Mouse (Mus musculus) neural tube, embryonic 14.5 days (tissue): ENCODE measurements around the gene Lzts2. TPM values are rescaled to one million over a fixed set of nuclear protein-coding genes. Genes with fewer than 3 reads are reported as not detected.

ENCODE experiments used
- ATAC-seq: fragments of 200-750 bp; cut with Nextera tagmentation; 2 replicates; pipeline ENCODE4 v1.8.0; 2017; ENCODE audit warnings: low read depth, mild to moderate bottlenecking, moderate TSS enrichment, moderate library complexity
- H3K27ac ChIP-seq: fragments of 300-500 bp; sonication (generic); 2 replicates; pipeline ENCODE4 v1.5.1; 2014; ENCODE audit warnings: low read depth, mild to moderate bottlenecking, control low read depth, low read length, moderate library complexity, mixed read lengths
- H3K27me3 ChIP-seq: fragments of 300-500 bp; sonication (generic); 2 replicates; pipeline ENCODE4 v1.6.1; 2014; ENCODE audit warnings: low read length; ENCODE audit not compliant: control insufficient read depth, insufficient read depth
- H3K36me3 ChIP-seq: fragments of 300-500 bp; sonication (generic); 2 replicates; pipeline ENCODE4 v1.6.1; 2014; ENCODE audit warnings: low read length, mixed read lengths; ENCODE audit not compliant: control insufficient read depth, insufficient read depth
- H3K4me1 ChIP-seq: fragments of 300-500 bp; sonication (generic); 2 replicates; pipeline ENCODE4 v1.6.1; 2014; ENCODE audit warnings: low read length; ENCODE audit not compliant: control insufficient read depth, insufficient read depth
- H3K4me2 ChIP-seq: fragments of 300-500 bp; sonication (generic); 2 replicates; pipeline ENCODE4 v1.6.1; 2014; ENCODE audit warnings: mild to moderate bottlenecking, low read depth, low read length, control low read depth
- H3K4me3 ChIP-seq: fragments of 300-500 bp; sonication (generic); 2 replicates; pipeline ENCODE4 v1.5.1; 2014; ENCODE audit warnings: low read depth, low read length, control low read depth, mixed read lengths
- H3K9ac ChIP-seq: fragments of 300-500 bp; sonication (generic); replicated peaks from 2 replicates; pipeline ENCODE4 v1.6.1; 2014; ENCODE audit warnings: low read depth, mild to moderate bottlenecking, control low read depth, low read length, mixed read lengths
- H3K9me3 ChIP-seq: fragments of 300-500 bp; sonication (generic); 2 replicates; pipeline ENCODE4 v1.6.1; 2016; ENCODE audit warnings: low read length; ENCODE audit not compliant: control insufficient read depth
- WGBS: fragments of 180-500 bp; shearing (Covaris S2); extraction: QIAGEN DNeasy Blood & Tissue Kit; methylation state at CpG from one replicate; pipeline ENCODE4 v1.1.7; 2014; 5-methylcytosine and 5-hydroxymethylcytosine counted together
- polyA plus RNA-seq: library from polyadenylated mRNA; unstranded; fragments of >200 nt; fragmentation: Nextera tagmentation; extraction: Ambion mirVana; gene quantifications from 2 replicates; pipeline ENCODE4 v1.2.1, GENCODE M21; 2014

Lzts2 gene
- polyA plus RNA-seq, 1 experiment from 2014 or later = 16.1 TPM

DNA sequence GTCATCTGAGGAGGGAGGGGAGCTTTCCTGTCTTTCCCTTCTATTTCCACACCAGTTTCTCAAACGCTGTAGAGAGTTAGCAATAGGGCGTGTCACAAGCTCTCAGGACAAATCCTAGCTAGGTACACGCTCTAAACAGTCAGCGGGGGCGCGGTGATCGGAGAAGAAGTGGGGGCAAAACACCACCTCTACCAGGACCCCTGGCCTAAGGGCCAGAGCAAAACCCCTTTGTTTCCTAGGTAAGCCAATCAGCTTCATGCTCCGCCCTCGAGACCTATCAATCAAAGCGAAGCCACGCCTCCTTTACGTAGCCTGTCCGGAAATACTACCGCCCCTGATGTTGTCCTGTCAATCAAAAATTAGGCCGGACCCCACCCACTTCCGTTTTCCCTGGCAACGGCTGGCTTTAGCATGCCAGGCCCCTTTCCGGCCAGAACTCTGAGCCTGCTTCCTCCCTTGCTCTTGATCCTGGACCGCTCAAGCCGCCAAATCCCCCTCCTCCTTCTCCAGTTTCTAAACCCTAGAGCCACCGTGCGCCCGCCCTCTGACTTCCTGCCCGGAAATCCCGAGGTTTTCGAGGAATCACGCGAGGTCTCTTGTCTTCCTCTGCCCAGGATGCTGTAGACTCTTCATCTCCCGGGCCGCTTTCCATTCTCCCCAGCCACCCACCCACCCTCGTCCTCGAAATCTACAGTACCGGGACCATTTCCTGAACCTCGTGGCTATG, 44.1 kb downstream of the Lzts2 start:
- Histone ChIP-seq H3K27ac (peak overlapping the region; percentile 97), H3K27me3 (no peaks in the 10 kb centered on the region), H3K4me2 (peak overlapping the region; percentile 57), H3K9me3 (no peaks in the 10 kb centered on the region), H3K36me3 (peaks cover 12% of the 10 kb centered on the region; the same call in 1 of the 2 replicates), H3K4me3 (peak overlapping the region; percentile 39), H3K4me1 (peaks cover 19% of the 10 kb centered on the region; the same call in 1 of the 2 replicates), H3K9ac (peak overlapping the region; percentile 63)
- under 1% methylated on average over 34 of the region's 34 CpGs for WGBS
- peak; percentile 92 for ATAC-seq

DNA sequence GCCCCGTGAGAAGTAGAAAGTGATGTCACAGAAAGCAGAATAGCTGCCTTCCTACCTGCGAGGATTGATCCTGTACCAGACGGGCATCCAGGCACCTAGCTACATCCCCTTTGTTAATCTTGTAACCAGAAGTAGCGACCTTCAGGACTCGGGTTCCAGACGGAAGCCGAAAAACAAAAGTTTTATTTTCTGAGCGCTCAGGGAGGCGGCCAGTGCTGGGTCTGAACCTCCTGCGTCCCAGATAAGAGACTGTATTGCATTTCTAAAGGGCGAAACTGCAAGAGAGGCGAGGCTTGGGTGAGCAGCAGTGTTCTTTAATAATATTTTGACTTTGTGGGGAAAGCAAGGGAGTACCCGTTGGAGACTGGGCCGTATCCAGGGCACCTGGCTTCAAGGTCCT, 44.6 kb downstream of the Lzts2 start:
- under 1% methylated on average over 14 of the region's 14 CpGs for WGBS
- Histone ChIP-seq H3K9ac (peak overlapping the region; percentile 63), H3K4me2 (peak overlapping the region; percentile 57), H3K4me3 (peak overlapping the region; percentile 39), H3K4me1 (peaks cover 19% of the 10 kb centered on the region; the same call in 1 of the 2 replicates), H3K27ac (peak overlapping the region; percentile 97), H3K9me3 (no peaks in the 10 kb centered on the region), H3K36me3 (0 out of 2 replicates have a peak, but pooled peaks cover 8% of the 10 kb centered on the region), H3K27me3 (no peaks in the 10 kb centered on the region)
- ATAC-seq = no peak; the same call in 1 of the 2 replicates

DNA sequence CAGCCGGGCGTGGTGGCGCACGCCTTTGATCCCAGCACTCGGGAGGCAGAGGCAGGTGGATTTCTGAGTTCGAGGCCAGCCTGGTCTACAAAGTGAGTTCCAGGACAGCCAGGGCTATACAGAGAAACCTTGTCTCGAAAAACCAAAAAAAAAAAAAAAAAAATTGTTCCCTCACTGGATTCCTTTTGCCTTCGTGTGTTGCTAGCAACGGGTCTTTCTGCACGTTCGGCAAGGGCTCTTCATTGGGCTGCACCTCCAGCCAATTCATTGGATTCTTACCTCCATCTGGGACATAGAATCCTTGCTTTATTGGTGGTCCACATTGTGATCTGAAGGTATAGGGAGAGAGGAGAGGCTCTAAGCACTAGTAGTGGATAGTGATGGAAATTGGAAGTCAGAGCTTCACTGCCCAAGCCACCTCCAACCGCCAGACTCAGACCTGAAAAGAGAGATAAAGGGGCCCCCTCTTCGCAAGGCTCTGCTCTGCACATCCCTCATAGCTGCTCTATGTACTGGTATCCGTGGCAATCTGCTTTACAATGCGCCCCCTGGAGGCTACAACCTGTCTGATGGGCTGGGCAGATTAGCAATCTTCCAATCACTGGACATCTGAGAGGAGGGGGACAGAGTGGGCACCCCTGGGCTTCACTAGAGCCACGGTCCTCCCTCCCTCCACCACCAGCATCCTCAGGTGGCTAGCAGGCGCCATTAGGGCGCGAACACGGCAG, 49.5 kb downstream of the Lzts2 start:
- H3K27me3 ChIP-seq = peaks cover 21% of the 10 kb centered on the region
- WGBS = 43% methylated on average over 19 of the region's 20 CpGs
- no peak overlapping the region for H3K4me3 ChIP-seq
- peak overlapping the region; percentile 11; the same call in 1 of the 2 replicates for H3K4me2 ChIP-seq
- no peaks in the 10 kb centered on the region for H3K36me3 ChIP-seq
- no peak overlapping the region for H3K27ac ChIP-seq
- H3K4me1 ChIP-seq = peaks cover 5% of the 10 kb centered on the region; the same call in 1 of the 2 replicates
- no peaks in the 10 kb centered on the region for H3K9me3 ChIP-seq
- 0 out of 2 replicates have a peak overlapping the region, but pooled peaks have one; percentile 29 for H3K9ac ChIP-seq
- peak; percentile 28; the same call in 1 of the 2 replicates for ATAC-seq

DNA sequence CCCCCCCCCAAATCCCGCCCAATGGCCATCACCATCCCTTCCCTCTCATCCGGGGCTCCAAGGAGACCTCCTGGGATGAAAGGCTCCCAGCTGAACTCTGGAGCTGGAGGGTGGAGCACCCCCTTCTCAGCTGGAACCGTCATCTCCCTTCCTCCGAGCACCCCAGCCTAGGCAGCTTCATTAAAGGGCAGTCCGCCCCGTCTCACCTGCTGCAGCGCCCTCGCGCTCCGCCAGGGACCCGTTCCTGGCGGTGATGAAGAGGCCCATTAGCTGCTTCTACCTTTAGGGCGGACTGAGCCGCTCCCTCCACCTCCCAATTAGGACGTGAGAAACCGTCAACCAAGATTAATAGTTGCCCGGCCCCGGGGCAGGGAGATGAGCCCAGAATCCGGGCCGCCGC, 51.0 kb downstream of the Lzts2 start:
- H3K4me1 ChIP-seq = no peaks in the 10 kb centered on the region
- 4% methylated on average over 21 of the region's 21 CpGs for WGBS
- no peak overlapping the region for H3K27ac ChIP-seq
- H3K9me3 ChIP-seq = no peaks in the 10 kb centered on the region
- H3K27me3 ChIP-seq = peaks cover 21% of the 10 kb centered on the region
- H3K4me2 ChIP-seq = no peak overlapping the region
- no peak overlapping the region for H3K4me3 ChIP-seq
- no peak for ATAC-seq
- no peak overlapping the region for H3K9ac ChIP-seq
- no peaks in the 10 kb centered on the region for H3K36me3 ChIP-seq

DNA sequence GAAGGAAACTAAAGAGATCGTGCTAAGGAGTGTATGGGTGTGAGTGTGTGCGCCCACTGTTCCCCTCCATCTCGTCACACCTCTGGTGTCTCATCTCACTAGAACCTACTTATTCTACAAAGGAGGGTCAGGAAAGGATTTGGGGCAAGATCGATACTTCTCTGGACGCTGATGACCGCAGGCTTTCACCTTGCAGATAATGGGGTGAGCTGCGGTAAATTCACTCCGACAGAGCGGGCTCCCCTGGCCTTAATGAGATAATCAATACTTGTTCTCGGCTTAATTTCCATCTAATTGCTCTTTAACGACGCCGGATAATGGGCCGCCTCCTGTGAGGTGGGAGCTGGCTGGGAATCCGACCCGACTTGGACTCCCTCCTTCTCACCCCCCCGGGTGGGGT, 53.0 kb downstream of the Lzts2 start:
- H3K27me3 ChIP-seq = peaks cover 21% of the 10 kb centered on the region
- H3K9ac ChIP-seq = no peak overlapping the region
- H3K4me3 ChIP-seq = no peak overlapping the region
- no peak overlapping the region for H3K4me2 ChIP-seq
- 12% methylated on average over 17 of the region's 17 CpGs for WGBS
- H3K9me3 ChIP-seq = no peaks in the 10 kb centered on the region
- no peak for ATAC-seq
- no peaks in the 10 kb centered on the region for H3K36me3 ChIP-seq
- no peaks in the 10 kb centered on the region for H3K4me1 ChIP-seq
- H3K27ac ChIP-seq = no peak overlapping the region

DNA sequence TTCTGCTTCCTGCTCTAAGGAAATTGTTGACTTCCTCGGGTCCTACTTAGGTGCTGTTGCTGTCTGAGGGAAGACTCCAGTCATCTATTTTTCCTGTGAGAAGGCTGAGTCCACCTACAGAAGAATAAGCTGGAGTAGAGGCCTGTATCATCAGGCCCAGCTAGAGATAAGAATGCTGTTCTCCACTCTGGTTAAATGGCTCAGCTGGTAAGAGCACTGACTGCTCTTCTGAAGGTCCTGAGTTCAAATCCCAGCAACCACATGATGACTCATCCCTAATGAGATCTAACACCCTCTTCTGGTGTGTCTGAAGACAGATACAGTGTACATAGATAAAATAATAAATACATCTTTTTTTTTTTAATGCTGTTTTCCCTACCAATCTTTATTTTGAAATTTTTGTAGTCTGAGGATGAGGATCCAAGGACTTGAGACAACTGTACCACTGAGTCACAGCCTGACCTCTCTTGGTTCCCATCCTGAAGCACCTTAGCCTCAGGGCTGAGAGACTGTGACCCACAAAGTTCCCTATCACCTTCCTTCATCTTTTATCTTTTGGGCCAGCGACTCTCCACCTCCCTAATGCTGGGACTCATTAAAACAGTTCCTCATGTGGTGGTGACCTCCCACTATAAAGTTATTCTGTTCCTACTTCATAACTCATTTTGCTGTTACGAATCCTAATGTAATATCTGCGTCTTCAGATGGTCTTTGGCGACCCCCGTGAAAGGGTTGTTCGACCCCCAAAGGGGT, 53.7 kb downstream of the Lzts2 start:
- 78% methylated on average over 7 of the region's 7 CpGs for WGBS
- H3K4me1 ChIP-seq = no peaks in the 10 kb centered on the region
- no peak overlapping the region for H3K4me2 ChIP-seq
- no peak for ATAC-seq
- no peak overlapping the region for H3K27ac ChIP-seq
- no peak overlapping the region for H3K4me3 ChIP-seq
- no peaks in the 10 kb centered on the region for H3K36me3 ChIP-seq
- no peak overlapping the region for H3K9ac ChIP-seq
- no peaks in the 10 kb centered on the region for H3K9me3 ChIP-seq
- peaks cover 21% of the 10 kb centered on the region for H3K27me3 ChIP-seq

DNA sequence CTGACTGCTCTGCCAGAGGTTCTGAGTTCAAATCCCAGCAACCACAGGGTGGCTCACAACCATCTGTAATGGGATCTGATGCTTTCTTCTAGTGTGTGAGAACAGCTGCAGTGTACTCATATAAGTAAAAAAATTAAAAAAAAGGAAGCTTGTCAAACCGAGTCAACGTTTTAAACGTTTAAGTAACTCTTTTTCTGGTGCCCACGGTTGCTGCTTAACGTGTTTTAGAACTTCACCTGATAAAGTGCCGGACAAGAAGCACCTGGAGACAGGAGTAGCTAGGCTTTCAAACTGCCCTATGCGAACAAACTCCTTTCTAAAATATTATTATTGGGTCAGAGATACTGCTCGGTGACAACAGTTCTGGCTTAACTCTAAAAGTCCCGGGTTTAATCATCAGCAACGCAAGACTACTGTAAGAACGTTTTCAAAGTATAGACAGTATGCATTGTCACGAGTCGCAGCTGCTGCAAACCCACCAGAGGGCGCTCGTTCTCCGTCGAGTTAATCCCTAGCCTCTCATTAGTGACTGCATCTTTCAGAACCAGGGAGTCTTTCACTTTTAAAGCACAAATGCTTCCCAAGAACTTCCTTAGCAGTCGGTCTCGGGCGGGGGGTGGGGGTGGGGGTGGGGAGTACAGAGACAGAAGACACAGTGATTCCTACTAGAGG, 59.8 kb downstream of the Lzts2 start:
- no peaks in the 10 kb centered on the region for H3K36me3 ChIP-seq
- 9% methylated on average over 20 of the region's 20 CpGs for WGBS
- H3K4me1 ChIP-seq = peaks cover 8% of the 10 kb centered on the region
- H3K9ac ChIP-seq = peak overlapping the region; percentile 80
- H3K27me3 ChIP-seq = peaks cover 32% of the 10 kb centered on the region
- H3K4me2 ChIP-seq = peak overlapping the region; percentile 99
- no peaks in the 10 kb centered on the region for H3K9me3 ChIP-seq
- H3K4me3 ChIP-seq = peak overlapping the region; percentile 65
- peak; percentile 52; the same call in 1 of the 2 replicates for ATAC-seq
- no peak overlapping the region for H3K27ac ChIP-seq

DNA sequence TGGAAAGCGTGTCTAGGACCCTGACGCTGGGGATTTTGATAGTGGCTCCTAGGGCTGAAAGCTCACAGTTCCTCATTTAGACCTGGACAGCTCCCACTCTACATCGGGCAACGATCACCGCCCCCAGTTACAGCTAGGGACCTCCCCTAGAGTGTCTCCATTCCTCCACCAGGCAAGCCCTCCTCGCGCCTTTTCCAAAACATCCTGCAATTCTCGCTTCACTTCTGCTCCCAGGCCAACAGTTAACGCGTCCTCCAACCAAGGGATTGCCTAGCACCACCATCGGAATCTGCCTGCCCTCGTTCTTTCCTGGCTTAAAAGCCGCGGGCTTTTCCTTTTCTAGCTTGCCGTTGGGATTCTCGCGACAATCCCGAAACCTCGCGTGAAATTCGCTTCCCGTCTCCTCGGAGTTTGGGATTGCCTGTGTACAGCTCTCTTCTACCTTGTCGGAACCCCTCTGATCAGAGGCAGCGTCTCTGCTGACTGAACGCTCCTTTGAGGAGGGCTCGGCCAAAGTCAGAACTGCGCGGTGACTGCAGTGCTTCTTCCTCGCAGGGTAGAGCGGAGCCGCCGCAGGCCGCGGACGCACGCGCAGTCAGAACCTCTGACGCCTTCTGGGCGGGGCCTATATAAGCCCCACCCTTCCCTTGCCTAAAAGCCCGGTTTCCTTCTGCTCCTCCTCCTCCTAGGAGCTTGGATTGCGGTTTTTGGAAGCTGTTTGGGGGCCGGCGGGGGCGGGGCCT, 60.5 kb downstream of the Lzts2 start, which contains the start of gene Kazald1:
Gene Kazald1 (plus strand): TSS at position 662 of the 743 bp plus-strand sequence.
- peak within 1 kb of the TSS; percentile 99 for H3K4me2 ChIP-seq
- no peaks in the 10 kb centered on the region for H3K9me3 ChIP-seq
- H3K27me3 ChIP-seq = peaks cover 35% of the 10 kb centered on the region
- whole genome bisulfite sequencing = under 1% methylated on average over 45 of the region's 45 CpGs
- H3K4me3 ChIP-seq = peak within 1 kb of the TSS; percentile 65
- H3K27ac ChIP-seq = peak within 1 kb of the TSS; percentile 90
- peak; percentile 88 for ATAC-seq
- peak within 1 kb of the TSS; percentile 80 for H3K9ac ChIP-seq
- H3K36me3 ChIP-seq = no peaks in the 10 kb centered on the region
- H3K4me1 ChIP-seq = peaks cover 9% of the 10 kb centered on the region
